Mouse (Mus musculus) ES-Bruce4 (cell line): ENCODE measurements around the gene Tox2. TPM values are rescaled to one million over a fixed set of nuclear protein-coding genes. Genes with fewer than 3 reads are reported as not detected.

Experiments used
- H3K27ac ChIP-seq: 2 replicates; pipeline ENCODE4 v1.5.1; 2012; ENCODE audit warnings: low read length, inconsistent platforms; ENCODE audit not compliant: insufficient read depth
- H3K27me3 ChIP-seq: 2 replicates; pipeline ENCODE4 v1.6.1; 2012; ENCODE audit warnings: mild to moderate bottlenecking, low read length, inconsistent platforms; ENCODE audit not compliant: control insufficient read depth, poor library complexity, insufficient read depth, severe bottlenecking
- H3K36me3 ChIP-seq: 2 replicates; pipeline ENCODE4 v1.6.1; 2012; ENCODE audit warnings: inconsistent platforms, mild to moderate bottlenecking, low read length, moderate library complexity; ENCODE audit not compliant: control insufficient read depth, poor library complexity, insufficient read depth, severe bottlenecking
- H3K4me1 ChIP-seq: one replicate; pipeline ENCODE4 v1.8.1; 2011; ENCODE audit warnings: low read length; ENCODE audit not compliant: control insufficient read depth, insufficient read depth
- H3K4me3 ChIP-seq: 2 replicates; pipeline ENCODE4 v1.5.1; 2011; ENCODE audit warnings: low read depth, mild to moderate bottlenecking, low read length
- H3K9ac ChIP-seq: 2 replicates; pipeline ENCODE4 v1.6.1; 2012; ENCODE audit warnings: low read depth, mild to moderate bottlenecking, inconsistent platforms; ENCODE audit not compliant: poor library complexity, severe bottlenecking
- H3K9me3 ChIP-seq: replicated peaks from 2 replicates; pipeline ENCODE4 v1.6.1; 2012; ENCODE audit warnings: mild to moderate bottlenecking, low read length, inconsistent platforms; ENCODE audit not compliant: control insufficient read depth, poor library complexity, insufficient read depth, severe bottlenecking
- CTCF ChIP-seq: IDR thresholded peaks from one replicate; pipeline ENCODE4 v1.8.1; 2011; ENCODE audit warnings: low read depth, low read length
- EP300 ChIP-seq: IDR thresholded peaks from 2 replicates; pipeline ENCODE4 v1.6.1; 2011; ENCODE audit warnings: low read depth, low read length; ENCODE audit not compliant: insufficient read depth
- POLR2A ChIP-seq: IDR thresholded peaks from one replicate; pipeline ENCODE4 v1.8.1; 2011; ENCODE audit warnings: low read length; ENCODE audit not compliant: insufficient read depth
- polyA plus RNA-seq: library from polyadenylated mRNA; stranded (reverse); fragments of >200 nt; gene quantifications from 2 replicates; pipeline ENCODE4 v1.2.4, GENCODE M21; 2011; ENCODE audit warnings: low read depth; ENCODE audit not compliant: missing spikeins, insufficient read depth, insufficient read length

Tox2 gene
- polyA plus RNA-seq, 1 experiment, result 0.28 TPM

- Histone ChIP-seq H3K9ac (no peak overlapping the region), H3K27me3 (no peaks in the 10 kb centered on the region), H3K9me3 (no peaks in the 10 kb centered on the region), H3K27ac (no peak overlapping the region), H3K36me3 (no peaks in the 10 kb centered on the region), H3K4me1 (no peaks in the 10 kb centered on the region), H3K4me3 (no peak overlapping the region)
- TF ChIP-seq POLR2A (no peak), CTCF (no peak), EP300 (no peak)
These were observed 152.7 kb downstream of the Tox2 start for GRCm38 (mm10) chr2:163355666-163356065.

DNA sequence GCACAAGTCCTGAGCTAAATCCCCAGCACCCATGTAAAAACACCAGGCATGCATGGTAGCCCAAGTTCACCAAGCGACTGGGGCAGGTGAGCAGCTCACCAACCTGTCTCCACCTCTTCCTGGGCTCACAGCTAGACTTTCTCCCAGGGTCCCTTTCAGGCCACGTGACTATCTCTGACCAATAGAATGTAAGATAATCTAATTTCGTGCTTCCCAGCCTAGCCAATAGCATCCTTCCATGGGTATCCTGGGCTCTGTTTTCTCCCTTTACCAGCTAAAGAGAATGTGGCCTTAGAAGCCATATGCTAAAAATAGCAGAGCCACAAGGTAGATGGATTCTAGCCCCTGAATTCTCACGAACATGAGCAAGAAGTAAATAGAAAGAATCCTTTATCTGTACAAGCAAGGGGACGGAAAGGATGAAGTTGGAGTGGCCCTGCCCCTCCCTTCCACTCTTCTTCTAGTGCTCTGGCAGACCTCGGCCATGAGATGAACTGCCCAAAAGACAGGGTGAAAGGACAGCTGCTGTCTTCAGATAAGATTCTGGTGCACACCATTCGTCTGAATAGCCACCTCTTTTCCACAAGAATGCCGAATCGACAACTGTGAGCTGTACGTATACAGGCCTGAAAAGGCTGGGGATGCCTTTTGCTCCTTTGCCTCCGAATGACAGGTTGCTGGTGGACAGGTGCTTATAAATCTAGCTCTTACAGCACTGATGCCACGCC lies 153.4 kb downstream of the Tox2 start:
- Histone ChIP-seq H3K36me3 (no peaks in the 10 kb centered on the region), H3K9ac (no peak overlapping the region), H3K4me3 (no peak overlapping the region), H3K9me3 (no peaks in the 10 kb centered on the region), H3K27me3 (no peaks in the 10 kb centered on the region), H3K4me1 (no peaks in the 10 kb centered on the region), H3K27ac (no peak overlapping the region)
- TF ChIP-seq POLR2A, result no peak
- no peak for TF ChIP-seq CTCF
- no peak for TF ChIP-seq EP300

DNA sequence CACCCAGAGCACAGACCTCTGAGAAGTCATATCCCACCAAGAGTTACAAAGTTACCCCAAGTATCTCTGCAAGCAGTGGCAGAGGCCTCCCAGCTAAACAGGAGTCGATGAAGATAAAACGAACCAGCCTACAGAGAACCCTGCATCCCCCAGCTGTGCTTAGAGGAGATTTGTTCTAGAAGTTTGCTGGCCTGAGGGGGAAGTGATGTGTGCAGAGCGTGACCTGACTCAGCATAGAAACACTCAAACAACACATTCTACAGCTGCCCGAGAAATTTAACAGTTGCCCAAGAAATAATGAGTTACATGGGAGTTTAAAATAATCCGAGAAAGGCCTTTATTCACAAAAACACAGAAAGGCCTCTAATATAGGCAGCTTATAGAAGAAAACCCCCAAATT lies 155.7 kb downstream of the Tox2 start:
- Histone ChIP-seq H3K9me3 (no peaks in the 10 kb centered on the region), H3K36me3 (no peaks in the 10 kb centered on the region), H3K9ac (no peak overlapping the region), H3K4me1 (no peaks in the 10 kb centered on the region), H3K27me3 (no peaks in the 10 kb centered on the region), H3K27ac (no peak overlapping the region), H3K4me3 (no peak overlapping the region)
- TF ChIP-seq CTCF (no peak), POLR2A (no peak), EP300 (no peak)

DNA sequence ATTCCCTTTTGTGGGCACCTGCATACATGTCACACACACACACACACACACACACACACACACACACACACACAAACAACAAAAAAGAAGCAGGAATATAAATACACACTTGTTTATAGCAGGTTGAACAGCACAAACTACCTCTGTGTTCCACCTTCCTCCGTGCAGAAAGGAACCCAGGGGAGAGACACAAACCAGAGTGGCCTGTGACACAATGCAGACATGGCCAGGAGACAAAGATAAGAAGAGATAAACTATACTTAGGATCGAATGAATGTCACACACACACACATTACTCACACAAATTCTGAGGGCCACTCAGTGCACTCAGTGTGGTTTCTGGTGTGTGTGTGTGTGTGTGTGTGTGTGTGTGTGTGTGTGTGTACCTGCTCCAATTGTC lies 156.3 kb downstream of the Tox2 start:
- Histone ChIP-seq H3K27me3 (no peaks in the 10 kb centered on the region), H3K4me3 (no peak overlapping the region), H3K4me1 (no peaks in the 10 kb centered on the region), H3K9me3 (no peaks in the 10 kb centered on the region), H3K36me3 (no peaks in the 10 kb centered on the region), H3K27ac (no peak overlapping the region), H3K9ac (no peak overlapping the region)
- TF ChIP-seq CTCF (no peak), EP300 (no peak), POLR2A (no peak)

GRCm38 (mm10) chr2:163360858-163361623 lies 158.1 kb downstream of the Tox2 start:
- Histone ChIP-seq H3K9me3 (no peaks in the 10 kb centered on the region), H3K27me3 (no peaks in the 10 kb centered on the region), H3K9ac (no peak overlapping the region), H3K4me3 (no peak overlapping the region), H3K27ac (no peak overlapping the region), H3K4me1 (no peaks in the 10 kb centered on the region), H3K36me3 (no peaks in the 10 kb centered on the region)
- TF ChIP-seq POLR2A (no peak), EP300 (no peak), CTCF (no peak)
